26 mouse cellular contexts compared by ENCODE assay signal in genomic region chr5:52774267-52774666, GRCm38 (mm10).
"Had no signal": no experiment of that assay in that cellular context is flagged by ENCODE, and none has a peak within 500 bp of the region (broad histone marks: within the 10 kb centered on the region; RNA-seq: fewer than 3 reads in every experiment).

No protein-coding gene starts in this region.

- H3K4me1 ChIP-seq: heart, embryonic 12.5 days; hindbrain, embryonic 10.5 days; hindbrain, embryonic 12.5 days; intestine, embryonic 15.5 days; limb, embryonic 10.5 days; limb, embryonic 12.5 days had no signal

- H3K27ac ChIP-seq: gastrocnemius, adult 2 months; heart, adult 2 months; heart, embryonic 10.5 days; hindbrain, embryonic 10.5 days; hindbrain, embryonic 12.5 days; hindbrain, embryonic 14.5 days; intestine, embryonic 15.5 days; layer of hippocampus, adult 2 months; left cerebral cortex, adult 2 months; limb, embryonic 10.5 days; limb, embryonic 12.5 days; liver, embryonic 12.5 days had no signal

- H3K36me3 ChIP-seq: intestine, embryonic 15.5 days had no signal

- H3K9ac ChIP-seq: heart, embryonic 12.5 days; hindbrain, embryonic 12.5 days; hindbrain, embryonic 14.5 days; intestine, embryonic 15.5 days; limb, embryonic 12.5 days; liver, embryonic 12.5 days had no signal

- H3K4me2 ChIP-seq: heart, embryonic 12.5 days; hindbrain, embryonic 12.5 days; hindbrain, embryonic 14.5 days; intestine, embryonic 15.5 days; limb, embryonic 12.5 days; liver, embryonic 12.5 days had no signal

- H3K4me3 ChIP-seq: gastrocnemius, adult 2 months; heart, adult 2 months; heart, embryonic 10.5 days; heart, embryonic 12.5 days; hindbrain, embryonic 10.5 days; hindbrain, embryonic 12.5 days; intestine, embryonic 15.5 days; layer of hippocampus, adult 2 months; left cerebral cortex, adult 2 months; limb, embryonic 10.5 days; limb, embryonic 12.5 days; liver, embryonic 12.5 days had no signal

- DNase-seq: gastrocnemius, adult 2 months; gastrocnemius, postnatal 10 days; gastrocnemius, postnatal 25 days; heart, adult 2 months; heart, postnatal 10 days; heart, postnatal 4 days; kidney, adult 18-20 months; kidney, adult 8-10 months; kidney, postnatal 10 days; kidney, postnatal 25 days; kidney, postnatal 4 days; liver had no signal

- ATAC-seq: hindbrain, embryonic 16.5 days; inflammation-experienced regulatory T-cells, adult 6 months; intestine, embryonic 15.5 days; intestine, postnatal 0 days; liver, embryonic 12.5 days had no signal

- H3K27me3 ChIP-seq: heart, embryonic 12.5 days; hindbrain, embryonic 12.5 days; intestine, embryonic 15.5 days; limb, embryonic 12.5 days; liver, embryonic 12.5 days had no signal

- H3K9me3 ChIP-seq: heart, embryonic 10.5 days; heart, embryonic 12.5 days; hindbrain, embryonic 10.5 days; hindbrain, embryonic 12.5 days; intestine, embryonic 15.5 days; limb, embryonic 10.5 days; limb, embryonic 12.5 days; liver, embryonic 12.5 days had no signal
